Mouse (Mus musculus) liver, embryonic 12.5 days (tissue): ENCODE measurements around the gene Haus4. TPM values are rescaled to one million over a fixed set of nuclear protein-coding genes. Genes with fewer than 3 reads are reported as not detected.

Experiments
- ATAC-seq: fragments of 200-750 bp; cut with Nextera tagmentation; 2 replicates; pipeline ENCODE4 v1.8.0; 2017; ENCODE audit warnings: moderate number of reproducible peaks, mild to moderate bottlenecking, moderate library complexity
- H3K27ac ChIP-seq: fragments of 300-500 bp; sonication (generic); 2 replicates; pipeline ENCODE4 v1.5.1; 2016; ENCODE audit warnings: mild to moderate bottlenecking
- H3K27me3 ChIP-seq: fragments of 300-500 bp; sonication (generic); replicated peaks from 2 replicates; pipeline ENCODE4 v1.6.1; 2016; ENCODE audit warnings: mild to moderate bottlenecking, moderate library complexity
- H3K36me3 ChIP-seq: fragments of 300-500 bp; sonication (generic); 2 replicates; pipeline ENCODE4 v1.6.1; 2016; ENCODE audit warnings: mild to moderate bottlenecking, moderate library complexity
- H3K4me1 ChIP-seq: fragments of 300-500 bp; sonication (generic); 2 replicates; pipeline ENCODE4 v1.6.1; 2016
- H3K4me2 ChIP-seq: fragments of 300-500 bp; sonication (generic); 2 replicates; pipeline ENCODE4 v1.6.1; 2016; ENCODE audit warnings: mild to moderate bottlenecking, moderate library complexity
- H3K4me3 ChIP-seq: fragments of 300-500 bp; sonication (generic); 2 replicates; pipeline ENCODE4 v1.5.1; 2016; ENCODE audit warnings: mild to moderate bottlenecking, moderate library complexity
- H3K9ac ChIP-seq: fragments of 300-500 bp; sonication (generic); 2 replicates; pipeline ENCODE4 v1.6.1; 2016; ENCODE audit warnings: mild to moderate bottlenecking, moderate library complexity
- H3K9me3 ChIP-seq: fragments of 300-500 bp; sonication (generic); replicated peaks from 2 replicates; pipeline ENCODE4 v1.6.1; 2016; ENCODE audit warnings: mild to moderate bottlenecking, moderate library complexity
- WGBS: fragments of 180-500 bp; shearing (Covaris S2); methylation state at CpG from one replicate; pipeline ENCODE4 v1.1.7; 2016; ENCODE audit not compliant: insufficient replicate concordance; 5-methylcytosine and 5-hydroxymethylcytosine counted together
- polyA plus RNA-seq: library from polyadenylated mRNA; unstranded; fragments of >200 nt; fragmentation: Nextera tagmentation; extraction: Ambion mirVana; gene quantifications from 2 replicates; pipeline ENCODE4 v1.2.1, GENCODE M21; 2016

Gene Haus4
- polyA plus RNA-seq, 1 experiment from 2014 or later, result 49.3 TPM

DNA sequence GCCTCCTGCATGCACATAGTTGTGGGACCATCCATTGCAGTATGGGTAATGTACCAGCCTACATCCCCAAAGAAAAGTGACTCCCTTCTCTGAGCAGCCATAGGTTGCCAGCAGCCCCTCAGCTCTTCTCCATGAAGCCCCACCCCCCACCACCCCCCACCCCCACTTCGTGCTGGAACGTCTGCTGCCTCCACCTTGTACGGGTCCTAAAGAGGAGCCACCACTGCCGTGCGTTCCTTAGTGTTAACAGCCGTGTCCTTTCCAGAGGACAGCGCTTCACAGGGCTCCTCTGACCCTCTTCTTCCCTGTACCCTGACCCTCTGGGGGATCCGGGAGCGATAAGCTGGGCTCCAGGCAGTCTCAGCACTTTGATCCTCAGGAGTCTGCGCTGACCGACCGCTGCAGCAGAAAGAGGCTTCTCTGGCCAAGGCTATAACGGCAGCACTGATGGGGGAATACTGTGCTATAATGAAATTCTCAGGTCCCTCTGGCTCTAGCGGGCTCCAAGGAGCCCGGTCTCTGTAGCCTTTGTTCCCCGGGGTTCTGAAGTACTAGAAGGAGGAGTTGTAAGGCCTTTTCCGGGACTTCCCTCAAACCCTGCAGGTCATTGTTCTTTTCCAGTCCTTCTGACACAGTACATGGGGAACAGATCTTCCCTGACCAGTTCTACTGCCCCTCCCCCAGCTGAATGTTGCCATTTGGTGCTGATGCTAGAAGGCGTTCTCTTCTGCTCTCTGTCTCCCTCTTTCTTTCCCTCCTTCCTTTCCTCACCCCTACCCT lies 27.0 kb downstream of the Haus4 start:
- H3K4me1 ChIP-seq, result peaks cover 9% of the 10 kb centered on the region; the same call in 1 of the 2 replicates
- peak overlapping the region; percentile 16; the same call in 1 of the 2 replicates for H3K4me3 ChIP-seq
- no peak overlapping the region for H3K27ac ChIP-seq
- H3K4me2 ChIP-seq, result peak overlapping the region; percentile 52
- H3K27me3 ChIP-seq, result peaks cover 43% of the 10 kb centered on the region
- 1% methylated on average over 18 of the region's 18 CpGs for WGBS
- H3K36me3 ChIP-seq, result no peaks in the 10 kb centered on the region
- no peaks in the 10 kb centered on the region for H3K9me3 ChIP-seq
- H3K9ac ChIP-seq, result no peak overlapping the region
- no peak for ATAC-seq

DNA sequence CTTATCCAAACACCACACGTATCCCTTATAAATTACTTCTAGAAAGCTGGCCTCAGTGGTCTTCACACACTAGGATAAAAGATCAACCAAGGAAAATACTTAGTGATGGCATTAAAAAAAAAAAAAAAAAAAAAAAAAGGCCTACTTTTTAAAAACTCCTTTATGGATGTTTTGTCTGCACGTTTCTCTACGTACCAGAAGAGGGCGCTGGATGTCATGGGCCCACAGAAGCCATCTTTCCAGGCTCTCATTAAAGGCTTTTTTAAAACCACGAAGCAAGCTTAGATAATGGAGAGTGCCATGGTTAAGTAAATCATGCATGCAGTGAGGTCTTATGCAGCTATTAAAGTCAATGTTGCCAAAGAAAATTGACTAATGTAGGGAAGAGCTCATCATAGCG lies 30.8 kb downstream of the Haus4 start:
- H3K36me3 ChIP-seq, result no peaks in the 10 kb centered on the region
- no peak for ATAC-seq
- H3K9ac ChIP-seq, result no peak overlapping the region
- no peak overlapping the region for H3K27ac ChIP-seq
- H3K4me3 ChIP-seq, result no peak overlapping the region
- no peaks in the 10 kb centered on the region for H3K9me3 ChIP-seq
- peaks cover 41% of the 10 kb centered on the region for H3K27me3 ChIP-seq
- H3K4me1 ChIP-seq, result peaks cover 14% of the 10 kb centered on the region; the same call in 1 of the 2 replicates
- WGBS, result 30% methylated on average over 6 of the region's 6 CpGs
- no peak overlapping the region for H3K4me2 ChIP-seq

DNA sequence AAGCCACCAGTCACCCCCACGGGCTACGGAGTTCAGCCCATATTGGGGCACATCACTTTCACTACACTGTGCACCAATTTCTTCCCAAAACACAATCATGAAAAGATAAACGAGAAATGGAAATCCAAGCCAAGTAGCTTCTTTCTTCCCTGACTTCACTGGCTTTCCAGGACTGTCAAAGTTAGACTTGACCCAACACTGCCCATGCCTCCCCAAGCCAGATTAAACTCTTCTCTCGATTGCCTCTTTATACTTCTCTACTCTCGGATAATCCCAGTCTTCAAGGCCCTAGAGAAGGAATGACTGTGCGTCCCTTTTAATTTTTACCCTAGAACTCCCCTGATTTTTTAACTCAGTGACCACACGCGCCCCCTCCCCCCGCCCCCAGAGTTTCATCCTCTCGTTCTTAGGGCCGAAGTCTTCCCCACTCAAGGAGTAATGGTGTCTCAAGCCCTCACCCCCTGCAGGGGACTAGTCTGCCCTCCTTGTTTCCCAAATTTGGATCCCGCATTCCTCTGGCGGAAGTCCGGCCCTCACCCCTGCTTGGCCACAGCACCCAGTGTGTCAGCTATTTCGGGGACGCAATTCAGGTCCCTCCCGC lies 37.6 kb downstream of the Haus4 start:
- WGBS, result 2% methylated on average over 17 of the region's 17 CpGs

DNA sequence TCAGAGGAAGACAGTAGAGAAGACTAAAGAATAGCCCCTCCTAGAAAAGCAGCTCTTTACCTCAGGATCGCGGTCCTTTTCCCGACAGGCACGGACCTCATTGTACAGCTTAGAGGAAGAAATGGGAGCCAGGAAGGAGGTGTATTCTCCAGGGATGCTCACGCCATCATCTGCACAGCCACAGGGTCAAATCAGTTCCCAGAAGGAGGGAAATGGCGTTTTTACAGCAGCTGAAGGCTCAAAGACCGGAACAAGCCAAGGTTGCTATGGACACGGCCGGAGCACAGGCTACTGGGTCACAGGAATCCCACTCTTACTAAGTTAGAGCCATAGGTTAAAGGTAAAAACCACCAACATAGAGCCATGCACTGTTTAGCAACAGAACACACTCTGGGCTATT lies 44.6 kb downstream of the Haus4 start:
- 89% methylated on average over 9 of the region's 9 CpGs for WGBS
- ATAC-seq, result no peak
- no peaks in the 10 kb centered on the region for H3K27me3 ChIP-seq
- no peak overlapping the region for H3K4me2 ChIP-seq
- H3K4me3 ChIP-seq, result no peak overlapping the region
- H3K4me1 ChIP-seq, result no peaks in the 10 kb centered on the region
- H3K36me3 ChIP-seq, result peaks cover 88% of the 10 kb centered on the region
- no peak overlapping the region for H3K9ac ChIP-seq
- peaks cover 6% of the 10 kb centered on the region; the same call in 1 of the 2 replicates for H3K9me3 ChIP-seq
- no peak overlapping the region for H3K27ac ChIP-seq

More for the DNA sequence above, 37.6 kb downstream of the Haus4 start:
- Histone ChIP-seq H3K4me1 (peaks cover 30% of the 10 kb centered on the region), H3K4me3 (peak overlapping the region; percentile 83), H3K9me3 (peaks cover 6% of the 10 kb centered on the region; the same call in 1 of the 2 replicates), H3K27ac (peak overlapping the region; percentile 67), H3K27me3 (0 out of 2 replicates have a peak, but pooled peaks cover 6% of the 10 kb centered on the region), H3K4me2 (peak overlapping the region; percentile 89), H3K36me3 (peaks cover 36% of the 10 kb centered on the region), H3K9ac (peak overlapping the region; percentile 82)
- peak; percentile 25 for ATAC-seq

DNA sequence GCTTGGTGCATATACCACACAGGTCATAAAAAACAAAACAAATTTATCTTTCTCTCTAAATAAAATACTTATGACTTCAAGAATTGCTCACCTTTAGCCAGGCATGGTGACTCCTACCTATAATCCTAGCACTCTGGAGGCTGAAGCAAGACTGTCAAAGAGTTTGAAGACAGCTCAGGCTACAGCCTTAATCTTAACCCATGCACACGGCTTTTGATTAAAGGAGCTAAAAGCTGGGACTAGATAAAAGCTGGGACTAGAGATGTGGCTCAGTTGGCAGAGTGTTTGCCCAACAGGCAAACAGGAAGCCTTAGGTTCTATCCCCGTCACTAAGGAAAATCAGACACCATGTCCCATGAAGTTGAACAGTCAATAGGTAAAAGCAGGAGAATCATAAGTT lies 51.3 kb downstream of the Haus4 start:
- Histone ChIP-seq H3K36me3 (peaks cover 21% of the 10 kb centered on the region), H3K4me2 (no peak overlapping the region), H3K9ac (no peak overlapping the region), H3K9me3 (no peaks in the 10 kb centered on the region), H3K27ac (no peak overlapping the region), H3K4me1 (0 out of 2 replicates have a peak, but pooled peaks cover 2% of the 10 kb centered on the region), H3K27me3 (no peaks in the 10 kb centered on the region), H3K4me3 (no peak overlapping the region)
- 38% methylated on average over 2 of the region's 2 CpGs for WGBS
- no peak for ATAC-seq

DNA sequence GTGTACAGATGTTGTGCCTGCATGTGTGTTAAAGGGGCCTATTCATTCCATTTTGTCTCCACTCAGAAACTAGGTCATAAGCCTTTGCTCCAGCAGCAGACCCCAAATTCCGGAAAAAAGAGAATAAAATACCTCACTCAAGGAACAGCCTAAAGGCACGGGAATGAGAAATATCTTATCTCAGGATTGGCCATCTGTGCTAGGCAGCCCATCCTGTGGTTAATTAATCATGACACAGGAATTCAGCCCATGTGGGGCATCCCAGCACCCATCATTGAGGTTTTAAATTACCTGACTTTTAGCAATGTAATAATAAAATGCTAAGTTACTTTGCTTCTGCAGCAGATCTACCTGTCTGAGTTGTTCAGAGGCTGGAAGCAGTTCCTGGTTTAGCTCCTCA lies 53.1 kb downstream of the Haus4 start:
- 32% methylated on average over 2 of the region's 2 CpGs for WGBS
- Histone ChIP-seq H3K27ac (no peak overlapping the region), H3K4me1 (0 out of 2 replicates have a peak, but pooled peaks cover 2% of the 10 kb centered on the region), H3K36me3 (peaks cover 4% of the 10 kb centered on the region), H3K4me2 (no peak overlapping the region), H3K9me3 (no peaks in the 10 kb centered on the region), H3K27me3 (no peaks in the 10 kb centered on the region), H3K4me3 (no peak overlapping the region), H3K9ac (no peak overlapping the region)
- ATAC-seq, result no peak

DNA sequence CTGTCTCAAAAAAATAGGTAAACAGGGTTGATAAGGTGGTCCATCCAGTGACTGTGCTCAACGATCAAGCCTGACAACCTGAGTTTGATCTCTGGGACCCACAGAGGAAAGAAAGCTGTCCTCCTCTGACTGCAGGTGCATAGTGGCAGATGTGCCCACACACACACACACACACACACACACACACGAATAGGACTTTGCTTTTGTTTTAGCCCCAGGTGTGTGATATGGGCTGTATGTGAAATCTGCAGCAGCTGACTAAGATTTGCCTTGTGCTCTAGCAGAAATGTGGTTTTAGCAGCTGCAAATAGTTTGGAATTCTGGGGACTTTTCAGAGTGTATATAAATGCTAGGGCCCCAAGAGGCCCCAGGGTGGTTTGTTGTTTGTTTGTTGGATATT lies 55.1 kb downstream of the Haus4 start:
- H3K27me3 ChIP-seq, result no peaks in the 10 kb centered on the region
- no peak overlapping the region for H3K4me2 ChIP-seq
- H3K9me3 ChIP-seq, result no peaks in the 10 kb centered on the region
- H3K9ac ChIP-seq, result no peak overlapping the region
- H3K27ac ChIP-seq, result no peak overlapping the region
- ATAC-seq, result no peak
- 57% methylated on average over 2 of the region's 2 CpGs for WGBS
- no peak overlapping the region for H3K4me3 ChIP-seq
- H3K4me1 ChIP-seq, result 0 out of 2 replicates have a peak, but pooled peaks cover 2% of the 10 kb centered on the region
- no peaks in the 10 kb centered on the region for H3K36me3 ChIP-seq

DNA sequence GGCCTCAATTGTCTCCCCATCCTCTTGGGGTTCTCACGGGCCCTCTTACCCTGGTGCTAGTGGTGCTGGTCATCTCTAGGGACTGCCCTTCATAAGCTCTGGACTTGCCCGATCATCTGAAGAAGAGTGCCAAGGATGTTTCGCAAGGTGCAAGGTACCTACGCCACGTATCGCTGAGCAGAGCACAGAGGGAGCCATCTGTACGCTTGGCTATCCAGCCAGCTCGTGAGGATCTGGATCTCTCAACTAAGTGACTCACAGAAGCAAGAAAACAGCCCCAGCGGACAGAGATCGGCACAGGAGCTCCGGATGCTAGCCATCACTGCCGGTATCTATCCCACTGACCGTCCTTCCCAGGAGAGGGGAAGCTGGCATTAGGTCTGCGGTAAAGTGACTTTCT lies 57.7 kb downstream of the Haus4 start:
- H3K36me3 ChIP-seq, result no peaks in the 10 kb centered on the region
- no peak overlapping the region for H3K4me3 ChIP-seq
- H3K27ac ChIP-seq, result no peak overlapping the region
- WGBS, result 70% methylated on average over 14 of the region's 14 CpGs
- peaks cover 14% of the 10 kb centered on the region for H3K4me1 ChIP-seq
- H3K9ac ChIP-seq, result no peak overlapping the region
- ATAC-seq, result no peak
- H3K4me2 ChIP-seq, result no peak overlapping the region
- no peaks in the 10 kb centered on the region for H3K27me3 ChIP-seq
- no peaks in the 10 kb centered on the region for H3K9me3 ChIP-seq

DNA sequence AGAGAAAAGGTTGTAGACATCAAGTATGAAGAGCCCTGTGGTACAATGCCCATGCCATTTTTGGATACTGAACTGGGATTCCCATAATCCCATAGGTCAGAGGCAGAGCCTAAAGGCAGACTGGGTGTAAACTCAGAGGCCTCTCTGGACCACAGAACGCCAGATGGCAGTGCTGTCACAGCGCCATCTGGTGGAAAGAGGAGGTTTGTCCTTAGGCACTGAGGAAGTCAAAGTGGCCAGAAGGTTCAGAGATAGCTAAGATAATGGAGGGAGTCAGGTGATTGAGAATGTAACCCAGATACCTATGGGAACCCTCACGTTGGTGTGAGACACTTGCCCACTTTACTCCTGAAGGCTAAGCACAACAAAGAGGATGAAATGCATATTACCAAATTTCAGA lies 60.2 kb downstream of the Haus4 start:
- ATAC-seq, result peak; percentile 59; the same call in 1 of the 2 replicates

DNA sequence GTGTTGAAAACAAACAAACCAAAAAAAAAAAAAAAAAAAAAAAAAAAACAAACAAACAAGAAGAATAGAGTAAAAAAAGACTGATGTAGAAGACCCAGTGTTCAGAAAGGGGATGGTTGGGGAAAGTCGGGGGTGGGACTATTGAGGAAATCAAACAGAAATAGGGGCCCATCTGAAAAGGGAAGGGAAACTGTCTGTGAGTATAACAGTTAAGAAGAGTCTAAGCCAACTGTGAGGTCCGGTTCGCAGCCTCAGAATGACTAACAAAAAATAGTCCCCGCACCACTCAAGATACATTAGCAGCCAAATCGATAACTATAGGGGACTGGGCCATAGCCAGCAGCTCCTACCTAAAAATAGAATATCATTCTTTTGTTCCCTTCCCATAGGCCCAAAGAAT lies 61.2 kb downstream of the Haus4 start:
- 70% methylated on average over 5 of the region's 5 CpGs for WGBS
- Histone ChIP-seq H3K9ac (no peak overlapping the region), H3K36me3 (no peaks in the 10 kb centered on the region), H3K27me3 (peaks cover 3% of the 10 kb centered on the region; the same call in 1 of the 2 replicates), H3K4me3 (no peak overlapping the region), H3K4me2 (no peak overlapping the region), H3K4me1 (peaks cover 15% of the 10 kb centered on the region), H3K9me3 (no peaks in the 10 kb centered on the region), H3K27ac (no peak overlapping the region)
- ATAC-seq, result no peak

More for the DNA sequence above, 60.2 kb downstream of the Haus4 start:
- Histone ChIP-seq H3K9me3 (no peaks in the 10 kb centered on the region), H3K9ac (no peak overlapping the region), H3K27ac (no peak overlapping the region), H3K4me1 (peaks cover 15% of the 10 kb centered on the region), H3K27me3 (no peaks in the 10 kb centered on the region), H3K4me2 (no peak overlapping the region), H3K4me3 (no peak overlapping the region), H3K36me3 (no peaks in the 10 kb centered on the region)
- 0% methylated on average over 3 of the region's 3 CpGs for WGBS

DNA sequence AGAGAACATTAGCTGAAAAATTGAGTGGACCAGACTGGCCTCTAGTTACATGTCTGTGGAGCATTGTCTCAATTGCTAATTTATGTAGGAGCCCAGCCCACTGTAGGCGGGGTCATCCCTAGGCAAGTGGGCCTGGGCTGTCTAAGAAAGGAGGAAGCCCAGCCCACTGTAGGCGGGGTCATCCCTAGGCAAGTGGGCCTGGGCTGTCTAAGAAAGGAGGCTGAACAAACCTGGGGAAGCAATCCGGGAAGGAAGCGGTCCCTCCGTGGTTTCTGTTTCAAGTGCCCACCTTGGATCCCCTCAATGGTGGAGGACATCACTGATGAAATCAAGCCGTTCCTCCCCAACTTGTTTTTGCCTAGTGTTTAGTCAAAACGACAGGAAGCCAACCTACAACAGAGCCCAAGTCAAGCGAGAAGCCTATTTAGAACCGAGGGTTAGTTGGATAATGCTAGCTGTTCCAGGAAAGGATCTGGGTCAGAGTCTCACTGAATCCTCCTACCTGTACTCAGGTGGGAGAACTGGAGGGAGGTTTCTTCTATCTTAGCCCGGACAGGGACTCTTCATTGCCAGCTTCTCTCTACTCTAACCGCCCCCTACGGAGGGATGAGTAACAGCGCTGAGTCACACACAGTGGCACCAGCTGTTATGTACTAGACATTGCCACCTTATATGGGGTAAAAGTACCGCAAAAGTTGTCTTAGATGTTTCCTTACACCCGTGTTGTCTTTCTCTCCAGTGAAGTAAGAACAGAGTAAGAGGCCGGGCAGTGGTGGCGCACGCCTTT lies 61.9 kb downstream of the Haus4 start:
- peaks cover 15% of the 10 kb centered on the region for H3K4me1 ChIP-seq

More for the DNA sequence above, 61.9 kb downstream of the Haus4 start:
- Histone ChIP-seq H3K27ac (no peak overlapping the region), H3K4me3 (no peak overlapping the region), H3K9me3 (no peaks in the 10 kb centered on the region), H3K36me3 (no peaks in the 10 kb centered on the region), H3K27me3 (peaks cover 4% of the 10 kb centered on the region), H3K9ac (no peak overlapping the region), H3K4me2 (peak overlapping the region; percentile 21)
- 59% methylated on average over 18 of the region's 18 CpGs for WGBS
- ATAC-seq, result peak; percentile 86
